Mouse (Mus musculus) adipocyte (in vitro differentiated cells): Measurements from ENCODE around the gene 4933425L06Rik.
A peak's percentile ranks its signal among the peaks of the same experiment; 100 is the strongest.

ENCODE experiments used
- DNase-seq: peaks from one replicate; pipeline ENCODE4 v3.0.0-alpha.2; 2016; ENCODE audit warnings: low spot score

The 4933425L06Rik gene

GRCm38 (mm10) chr13:105134397-105134796, 52.5 kb downstream of the 4933425L06Rik start:
- no peak for DNase-seq

GRCm38 (mm10) chr13:105139881-105140280, 58.0 kb downstream of the 4933425L06Rik start:
- no peak for DNase-seq

- DNase-seq, result no peak
These were observed 64.9 kb downstream of the 4933425L06Rik start for GRCm38 (mm10) chr13:105146827-105147226.

GRCm38 (mm10) chr13:105147795-105148418, 66.0 kb downstream of the 4933425L06Rik start:
- no peak for DNase-seq

GRCm38 (mm10) chr13:105150006-105150405, 68.1 kb downstream of the 4933425L06Rik start:
- no peak for DNase-seq

- DNase-seq, result no peak
These were observed 72.0 kb downstream of the 4933425L06Rik start for GRCm38 (mm10) chr13:105153955-105154354.

GRCm38 (mm10) chr13:105165441-105165840, 83.5 kb downstream of the 4933425L06Rik start:
- peak; percentile 8 for DNase-seq
